In genomic region chr8:46488085-46488561, GRCm38 (mm10) we compare ENCODE assay signal across 9 mouse cellular contexts. TPM values are rescaled to one million over a fixed set of nuclear protein-coding genes. Genes with fewer than 3 reads are reported as not detected.
DNase-seq lines count a peak whose midpoint lies in the region; ATAC-seq lines count a peak whose summit lies in the region.
"Had no signal": no experiment of that assay in that cellular context is flagged by ENCODE, and none has a peak within 500 bp of the region (broad histone marks: within the 10 kb centered on the region; RNA-seq: fewer than 3 reads in every experiment).

No protein-coding gene starts in this region.

- intact Hi-C loops in heart, postnatal 25 days (cut with DNase I) = no loop called here

- peak overlapping the region in 1 of 2 experiments; percentile 41; a peak in 1 of 4 replicates for H3K27ac ChIP-seq in heart, embryonic 14.5 days (replicated peaks in 1 of 2; ENCODE audit: control insufficient read depth in 1 of 2, insufficient read depth in 1 of 2, low read depth in 2 of 2, low read length in 2 of 2)
- 0 out of 2 replicates have a peak overlapping the region, but pooled peaks have one; percentile 36 for H3K27ac ChIP-seq in forebrain, embryonic 12.5 days
- no peak overlapping the region for H3K27ac ChIP-seq in midbrain, embryonic 15.5 days

- no peaks in the 10 kb centered on the region for H3K27me3 ChIP-seq in heart, embryonic 14.5 days (ENCODE audit: control insufficient read depth, insufficient read depth, low read length)
- H3K27me3 ChIP-seq in forebrain, embryonic 12.5 days = no peaks in the 10 kb centered on the region
- H3K27me3 ChIP-seq in midbrain, embryonic 15.5 days (replicated peaks) = no peaks in the 10 kb centered on the region

- H3K4me2 ChIP-seq in heart, embryonic 14.5 days (ENCODE audit: low read length) = no peak overlapping the region
- H3K4me2 ChIP-seq in forebrain, embryonic 12.5 days = no peak overlapping the region
- no peak overlapping the region for H3K4me2 ChIP-seq in midbrain, embryonic 15.5 days

- 44% methylated on average over 7 of the region's 7 CpGs for WGBS in heart, embryonic 14.5 days
- WGBS in forebrain, embryonic 12.5 days = 25% methylated on average over 7 of the region's 7 CpGs
- WGBS in midbrain, embryonic 15.5 days = 27% methylated on average over 7 of the region's 7 CpGs

- H3K4me1 ChIP-seq in heart, embryonic 14.5 days (ENCODE audit: control insufficient read depth in 2 of 2, insufficient read depth in 2 of 2, low read length in 2 of 2) = peaks cover 8 to 24% of the 10 kb centered on the region in 2 experiments
- H3K4me1 ChIP-seq in forebrain, embryonic 12.5 days = peaks cover 12% of the 10 kb centered on the region
- H3K4me1 ChIP-seq in midbrain, embryonic 15.5 days = peaks cover 7% of the 10 kb centered on the region; the same call in 1 of the 2 replicates

- H3K9ac ChIP-seq in heart, embryonic 14.5 days (ENCODE audit: low read length) = peak overlapping the region; percentile 41; the same call in 1 of the 2 replicates
- H3K9ac ChIP-seq in forebrain, embryonic 12.5 days = no peak overlapping the region
- no peak overlapping the region for H3K9ac ChIP-seq in midbrain, embryonic 15.5 days

- H3K9me3 ChIP-seq in heart, embryonic 14.5 days (ENCODE audit: control insufficient read depth, low read length) = no peaks in the 10 kb centered on the region
- H3K9me3 ChIP-seq in forebrain, embryonic 12.5 days = no peaks in the 10 kb centered on the region
- H3K9me3 ChIP-seq in midbrain, embryonic 15.5 days = no peaks in the 10 kb centered on the region

- H3K36me3 ChIP-seq in heart, embryonic 14.5 days (ENCODE audit: control insufficient read depth, insufficient read depth, low read length) = peaks cover 3% of the 10 kb centered on the region; the same call in 1 of the 2 replicates
- H3K36me3 ChIP-seq in forebrain, embryonic 12.5 days (replicated peaks) = no peaks in the 10 kb centered on the region
- no peaks in the 10 kb centered on the region for H3K36me3 ChIP-seq in midbrain, embryonic 15.5 days (replicated peaks)

- no peak for ATAC-seq in heart, embryonic 14.5 days (ENCODE audit: insufficient number of reproducible peaks, insufficient read depth, low FRiP score, low read depth)
- no peak for ATAC-seq in forebrain, embryonic 12.5 days (ENCODE audit: low FRiP score)
- ATAC-seq in midbrain, embryonic 15.5 days (replicated peaks) = peak; percentile 56

- no peak overlapping the region for H3K4me3 ChIP-seq in heart, embryonic 14.5 days (ENCODE audit: control insufficient read depth in 1 of 2, insufficient read depth in 1 of 2, low read depth in 1 of 2, low read length in 2 of 2)
- no peak overlapping the region for H3K4me3 ChIP-seq in forebrain, embryonic 12.5 days (replicated peaks)
- no peak overlapping the region for H3K4me3 ChIP-seq in midbrain, embryonic 15.5 days

- no peak for DNase-seq in heart, postnatal 25 days (ENCODE audit: low spot score)
- DNase-seq in retina, postnatal 1 day = peak; percentile 27
- DNase-seq in retina, embryonic 14.5 days (ENCODE audit: low spot score) = no peak
- no peak for DNase-seq in cerebellum, adult 18-20 months
- no peak for DNase-seq in gastrocnemius, postnatal 25 days
- DNase-seq: cerebellum, postnatal 36 days had no signal

RNA-seq across cellular contexts. Expression of gene Acsl1, which starts 17.3 kb away (rescaled TPM):
- polyA plus RNA-seq in heart, embryonic 14.5 days (2014; fragmentation: Nextera tagmentation; extraction: Ambion mirVana) = 44.1 and 51.1 TPM in 2 replicates
- 100 to 1,000 TPM; 842 to 883 TPM for total RNA-seq in heart, postnatal 25 days (2021)
- 5.6 and 7.0 TPM in 2 replicates for polyA plus RNA-seq in forebrain, embryonic 12.5 days (2016; fragmentation: Nextera tagmentation; extraction: Ambion mirVana)
- 17.2 and 18.8 TPM in 2 replicates for polyA plus RNA-seq in midbrain, embryonic 15.5 days (2015; fragmentation: Nextera tagmentation; extraction: Ambion mirVana)
- 100 to 1,000 TPM; 251 to 347 TPM for total RNA-seq in gastrocnemius, postnatal 25 days (2021)
